Mouse (Mus musculus) neural tube, embryonic 10.5 days (tissue): ENCODE measurements around the gene Ston2.

ENCODE experiments used
- DNase-seq: peaks from one replicate; pipeline ENCODE4 v3.0.0-alpha.2; 2017; ENCODE audit warnings: low spot score; ENCODE audit errors: extremely low spot score

The Ston2 gene

GRCm38 (mm10) chr12:91787959-91788437 is at the start of gene Ston2:
Gene Ston2 (minus strand): TSS chr12:91788387.
- no peak for DNase-seq

GRCm38 (mm10) chr12:91837401-91838065 is 49.3 kb upstream of the Ston2 start:
- DNase-seq = no peak

- DNase-seq = no peak
Measured at GRCm38 (mm10) chr12:91833939-91834333, 45.7 kb upstream of the Ston2 start.

GRCm38 (mm10) chr12:91833237-91833938 is 45.2 kb upstream of the Ston2 start:
- no peak for DNase-seq

- no peak for DNase-seq
Measured at GRCm38 (mm10) chr12:91831410-91831809, 43.2 kb upstream of the Ston2 start.

GRCm38 (mm10) chr12:91820461-91820860 is 32.3 kb upstream of the Ston2 start:
- DNase-seq = no peak

GRCm38 (mm10) chr12:91818726-91819125 is 30.5 kb upstream of the Ston2 start:
- DNase-seq = no peak

- DNase-seq = peak; percentile 62
Measured at GRCm38 (mm10) chr12:91815990-91816389, 27.8 kb upstream of the Ston2 start.

- no peak for DNase-seq
Measured at GRCm38 (mm10) chr12:91815552-91815951, 27.4 kb upstream of the Ston2 start.

- no peak for DNase-seq
Measured at GRCm38 (mm10) chr12:91808911-91809310, 20.7 kb upstream of the Ston2 start.

GRCm38 (mm10) chr12:91807761-91808160 is 19.6 kb upstream of the Ston2 start:
- DNase-seq = no peak

GRCm38 (mm10) chr12:91807095-91807494 is 18.9 kb upstream of the Ston2 start:
- no peak for DNase-seq

- DNase-seq = no peak
Measured at GRCm38 (mm10) chr12:91804262-91804661, 16.1 kb upstream of the Ston2 start.

- no peak for DNase-seq
Measured at GRCm38 (mm10) chr12:91803207-91803932, 15.2 kb upstream of the Ston2 start.

GRCm38 (mm10) chr12:91802586-91803206 is 14.5 kb upstream of the Ston2 start:
- DNase-seq = no peak

- no peak for DNase-seq
Measured at GRCm38 (mm10) chr12:91800861-91801385, 12.7 kb upstream of the Ston2 start.

- no peak for DNase-seq
Measured at GRCm38 (mm10) chr12:91799821-91800335, 11.7 kb upstream of the Ston2 start.

GRCm38 (mm10) chr12:91799379-91799773 is 11.2 kb upstream of the Ston2 start:
- no peak for DNase-seq

GRCm38 (mm10) chr12:91798720-91799378 is 10.7 kb upstream of the Ston2 start:
- no peak for DNase-seq

- no peak for DNase-seq
Measured at GRCm38 (mm10) chr12:91796774-91797173, 8.6 kb upstream of the Ston2 start.

GRCm38 (mm10) chr12:91793266-91793665 is 5.1 kb upstream of the Ston2 start:
- DNase-seq = no peak
